Mouse (Mus musculus) liver, adult 2 months (tissue): ENCODE measurements around the gene Mc3r. TPM values are rescaled to one million over a fixed set of nuclear protein-coding genes. Genes with fewer than 3 reads are reported as not detected.

Experiments used
- DNase-seq: peaks from one replicate; pipeline ENCODE4 v3.0.0-alpha.2; 2011; ENCODE audit warnings: low read depth, low spot score; ENCODE audit errors: extremely low read depth
- H3K27ac ChIP-seq: fragments of 200-500 bp; replicated peaks from 2 replicates; pipeline ENCODE4 v1.5.1; 2012; ENCODE audit warnings: low read depth, mild to moderate bottlenecking, control low read depth, inconsistent platforms, low read length; ENCODE audit not compliant: insufficient read depth
- H3K27me3 ChIP-seq: fragments of 200-500 bp; 2 replicates; pipeline ENCODE4 v1.6.1; 2012; ENCODE audit warnings: mild to moderate bottlenecking, moderate library complexity, low read length, inconsistent platforms; ENCODE audit not compliant: control insufficient read depth, insufficient read depth
- H3K36me3 ChIP-seq: fragments of 200-500 bp; 2 replicates; pipeline ENCODE4 v1.6.1; 2012; ENCODE audit warnings: low read length, inconsistent platforms; ENCODE audit not compliant: control insufficient read depth, insufficient read depth
- H3K4me1 ChIP-seq: fragments of 200-500 bp; 2 replicates; pipeline ENCODE4 v1.6.1; 2011; ENCODE audit warnings: low read length; ENCODE audit not compliant: control insufficient read depth, insufficient read depth
- H3K4me3 ChIP-seq: fragments of 200-500 bp; 2 replicates; pipeline ENCODE4 v1.5.1; 2011; ENCODE audit warnings: low read depth, mild to moderate bottlenecking, control low read depth, low read length, moderate library complexity; ENCODE audit not compliant: insufficient read depth
- H3K79me2 ChIP-seq: fragments of 200-500 bp; 2 replicates; pipeline ENCODE4 v1.6.1; 2012; ENCODE audit warnings: inconsistent platforms, mild to moderate bottlenecking, low read length, moderate library complexity; ENCODE audit not compliant: control insufficient read depth, insufficient read depth
- H3K9ac ChIP-seq: fragments of 200-500 bp; 2 replicates; pipeline ENCODE4 v1.6.1; 2012; ENCODE audit warnings: low read depth, mild to moderate bottlenecking, control low read depth, inconsistent platforms, low read length
- CTCF ChIP-seq: fragments of 200-500 bp; IDR thresholded peaks from 2 replicates; pipeline ENCODE4 v1.5.1; 2011; ENCODE audit warnings: low read depth, low read length, control low read depth
- POLR2A ChIP-seq: fragments of 200-500 bp; IDR thresholded peaks from 2 replicates; pipeline ENCODE4 v1.6.1; 2011; ENCODE audit warnings: low read length, control low read depth; ENCODE audit not compliant: insufficient read depth; ENCODE audit errors: extremely low read depth
- WGBS: fragments of 180-500 bp; shearing (Covaris S2); methylation state at CpG from one replicate; pipeline ENCODE4 v1.1.7; 2018; 5-methylcytosine and 5-hydroxymethylcytosine counted together
- polyA plus RNA-seq: library from polyadenylated mRNA; depleted of rRNA; stranded (reverse); fragments of >200 nt; gene quantifications from 2 replicates; pipeline ENCODE4 v1.2.3, GENCODE M21; 2012; rRNA removed
- total RNA-seq: library from RNA; depleted of rRNA; stranded (reverse); fragments of >200 nt; gene quantifications from 2 replicates; pipeline ENCODE4 v1.2.3, GENCODE M21; 2014; rRNA removed

The Mc3r gene
- total and polyA plus RNA-seq, 2 experiments, result not detected

GRCm38 (mm10) chr2:172292525-172293405, 44.5 kb downstream of the Mc3r start:
- no peak for DNase-seq
- no peak overlapping the region for H3K27ac ChIP-seq
- TF ChIP-seq CTCF, result no peak
- TF ChIP-seq POLR2A, result no peak
- H3K79me2 ChIP-seq, result no peaks in the 10 kb centered on the region
- H3K27me3 ChIP-seq, result no peaks in the 10 kb centered on the region
- no peak overlapping the region for H3K4me3 ChIP-seq
- no peaks in the 10 kb centered on the region for H3K4me1 ChIP-seq
- WGBS, result 81% methylated on average over 14 of the region's 14 CpGs
- H3K9ac ChIP-seq, result no peak overlapping the region
- H3K36me3 ChIP-seq, result no peaks in the 10 kb centered on the region

GRCm38 (mm10) chr2:172298083-172298482, 49.8 kb downstream of the Mc3r start:
- 12% methylated on average over 1 of the region's 1 CpGs for WGBS

GRCm38 (mm10) chr2:172298542-172298941, 50.2 kb downstream of the Mc3r start:
- TF ChIP-seq CTCF, result no peak
- no peak for TF ChIP-seq POLR2A
- no peak for DNase-seq
- H3K79me2 ChIP-seq, result no peaks in the 10 kb centered on the region
- 37% methylated on average over 1 of the region's 1 CpGs for WGBS
- H3K4me3 ChIP-seq, result no peak overlapping the region
- no peaks in the 10 kb centered on the region for H3K36me3 ChIP-seq
- H3K27ac ChIP-seq, result no peak overlapping the region
- no peaks in the 10 kb centered on the region for H3K4me1 ChIP-seq
- no peak overlapping the region for H3K9ac ChIP-seq
- no peaks in the 10 kb centered on the region for H3K27me3 ChIP-seq

More at GRCm38 (mm10) chr2:172298083-172298482, 49.8 kb downstream of the Mc3r start:
- H3K79me2 ChIP-seq, result no peaks in the 10 kb centered on the region
- TF ChIP-seq CTCF (no peak), POLR2A (no peak)
- no peak overlapping the region for H3K27ac ChIP-seq
- no peaks in the 10 kb centered on the region for H3K36me3 ChIP-seq
- H3K27me3 ChIP-seq, result no peaks in the 10 kb centered on the region
- no peak for DNase-seq
- no peak overlapping the region for H3K4me3 ChIP-seq
- H3K9ac ChIP-seq, result no peak overlapping the region
- H3K4me1 ChIP-seq, result no peaks in the 10 kb centered on the region

GRCm38 (mm10) chr2:172299126-172299921, 51.0 kb downstream of the Mc3r start:
- H3K4me1 ChIP-seq, result no peaks in the 10 kb centered on the region
- no peaks in the 10 kb centered on the region for H3K79me2 ChIP-seq
- no peak overlapping the region for H3K4me3 ChIP-seq
- no peaks in the 10 kb centered on the region for H3K36me3 ChIP-seq
- H3K27ac ChIP-seq, result no peak overlapping the region
- WGBS, result 26% methylated on average over 14 of the region's 14 CpGs
- DNase-seq, result no peak
- no peaks in the 10 kb centered on the region for H3K27me3 ChIP-seq
- H3K9ac ChIP-seq, result no peak overlapping the region
- TF ChIP-seq POLR2A (no peak), CTCF (no peak)

Other genes starting within 250 kb of the Mc3r start
- gene Cbln4, start 205.0 kb upstream of the Mc3r start, total RNA-seq, result not detected in 2 replicates
- not detected in 2 replicates for gene Cbln4, start 205.0 kb upstream of the Mc3r start, polyA plus RNA-seq
- gene Fam210b, start 97.1 kb downstream of the Mc3r start, total RNA-seq, result 27.0 and 35.5 TPM in 2 replicates
- 62.1 and 87.1 TPM in 2 replicates for gene Fam210b, start 97.1 kb downstream of the Mc3r start, polyA plus RNA-seq
- gene Aurka, start 122.0 kb downstream of the Mc3r start, total RNA-seq, result 0.28 and 1.5 TPM in 2 replicates
- 0.37 and 0.57 TPM in 2 replicates for gene Aurka, start 122.0 kb downstream of the Mc3r start, polyA plus RNA-seq
- 10.9 and 14.5 TPM in 2 replicates for gene Cstf1, start 122.2 kb downstream of the Mc3r start, total RNA-seq
- gene Cstf1, start 122.2 kb downstream of the Mc3r start, polyA plus RNA-seq, result 27.8 and 30.8 TPM in 2 replicates
- gene Cass4, start 145.3 kb downstream of the Mc3r start, total RNA-seq, result not detected in 2 replicates
- not detected in 2 replicates for gene Cass4, start 145.3 kb downstream of the Mc3r start, polyA plus RNA-seq
- 35.0 and 37.0 TPM in 2 replicates for gene Rtf2, start 192.1 kb downstream of the Mc3r start, total RNA-seq
- gene Rtf2, start 192.1 kb downstream of the Mc3r start, polyA plus RNA-seq, result 31.5 and 36.3 TPM in 2 replicates
- not detected in 2 replicates for gene Gcnt7, start 210.1 kb downstream of the Mc3r start, total RNA-seq
- gene Gcnt7, start 210.1 kb downstream of the Mc3r start, polyA plus RNA-seq, result not detected in 2 replicates
- gene Fam209, start 224.0 kb downstream of the Mc3r start, total RNA-seq, result 0.18 TPM in 1 of 2 replicates, not detected in the other
- 0.15 and 0.18 TPM in 2 replicates for gene Fam209, start 224.0 kb downstream of the Mc3r start, polyA plus RNA-seq